Comparison of ENCODE assay signal across 9 mouse cellular contexts in the genomic region with DNA sequence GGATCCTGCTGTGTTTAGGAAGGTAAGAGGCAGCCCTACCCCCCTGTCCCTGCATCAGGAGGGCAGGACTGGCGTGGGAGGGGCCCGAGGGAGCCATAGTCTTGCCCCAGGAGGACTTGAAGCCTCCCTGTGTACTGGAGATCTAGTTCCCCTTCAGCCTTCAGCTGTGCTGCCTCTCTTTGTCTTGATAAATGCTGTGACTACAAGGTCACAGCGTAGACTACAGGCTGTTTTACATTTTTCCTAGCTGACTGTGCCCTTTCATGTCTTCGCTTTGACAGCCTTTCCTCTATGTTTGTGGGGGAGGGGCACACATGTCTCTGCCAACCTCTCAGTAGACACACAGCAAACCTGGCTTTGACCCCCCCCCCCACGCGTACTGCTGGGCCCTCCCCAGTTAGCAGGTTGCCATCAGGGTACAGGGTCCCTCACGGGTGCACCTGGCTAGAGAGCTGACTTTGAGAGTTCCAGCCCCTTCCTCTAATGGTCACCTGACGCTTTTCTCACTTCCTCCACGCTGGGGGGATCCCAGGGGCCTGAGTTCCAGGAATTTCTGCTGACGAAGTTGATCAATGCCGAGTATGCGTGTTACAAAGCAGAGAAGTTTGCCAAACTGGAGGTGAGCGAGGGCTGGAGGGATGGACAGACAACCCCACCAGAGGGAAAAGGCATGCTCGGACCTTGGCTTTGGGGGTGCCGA. TPM values are rescaled to one million over a fixed set of nuclear protein-coding genes. Genes with fewer than 3 reads are reported as not detected.
DNase-seq lines count a peak whose midpoint lies in the region; ATAC-seq and TF ChIP-seq lines count a peak whose summit lies in the region.
"Had no signal": no experiment of that assay in that cellular context is flagged by ENCODE, and none has a peak within 500 bp of the region (broad histone marks: within the 10 kb centered on the region; RNA-seq: fewer than 3 reads in every experiment).

No protein-coding gene starts in this region.

- peaks cover 93% of the 10 kb centered on the region for H3K4me1 ChIP-seq in E14TG2a.4 (replicated peaks; ENCODE audit: low read depth, low read length)
- H3K4me1 ChIP-seq in forebrain, embryonic 14.5 days (ENCODE audit: control insufficient read depth, insufficient read depth, low read length) = peaks cover 9% of the 10 kb centered on the region
- H3K4me1 ChIP-seq in midbrain, embryonic 12.5 days = peaks cover 36% of the 10 kb centered on the region

- H3K9me3 ChIP-seq in E14TG2a.4 (ENCODE audit: low read length) = no peaks in the 10 kb centered on the region
- H3K9me3 ChIP-seq in forebrain, embryonic 14.5 days (replicated peaks; ENCODE audit: control insufficient read depth, low read length) = no peaks in the 10 kb centered on the region
- no peaks in the 10 kb centered on the region for H3K9me3 ChIP-seq in midbrain, embryonic 12.5 days
- H3K9me3 ChIP-seq: lung, embryonic 15.5 days had no signal

- H3K4me2 ChIP-seq in forebrain, embryonic 14.5 days (ENCODE audit: low read length) = no peak overlapping the region
- peak overlapping the region; percentile 21 for H3K4me2 ChIP-seq in midbrain, embryonic 12.5 days (replicated peaks)
- H3K4me2 ChIP-seq: lung, embryonic 15.5 days had no signal

- 38% methylated on average over 15 of the region's 15 CpGs for WGBS in forebrain, embryonic 14.5 days
- WGBS in midbrain, embryonic 12.5 days = 33% methylated on average over 15 of the region's 15 CpGs

- peak overlapping the region; percentile 76 for H3K4me3 ChIP-seq in E14TG2a.4 (replicated peaks; ENCODE audit: low read length)
- no peak overlapping the region for H3K4me3 ChIP-seq in forebrain, embryonic 14.5 days (ENCODE audit: low read depth, low read length)
- H3K4me3 ChIP-seq in midbrain, embryonic 12.5 days = no peak overlapping the region
- H3K4me3 ChIP-seq: lung, embryonic 15.5 days had no signal

- TF ChIP-seq CTCF in E14TG2a.4 (conservative IDR thresholded peaks at IDR 0.05; ENCODE audit: low read length) = no peak

- DNase-seq in adrenal gland, adult 2 months = peak; percentile 81
- peak; percentile 68 for DNase-seq in forebrain, embryonic 14.5 days (ENCODE audit: low spot score)
- DNase-seq in ovary, postnatal 36 days (ENCODE audit: low spot score) = no peak
- DNase-seq in liver = no peak
- DNase-seq in gastrocnemius, adult 8-10 months (ENCODE audit: low spot score in 2 of 2) = no peak

- peak overlapping the region; percentile 60 for H3K9ac ChIP-seq in forebrain, embryonic 14.5 days (ENCODE audit: low read length)
- H3K9ac ChIP-seq in midbrain, embryonic 12.5 days (replicated peaks) = peak overlapping the region; percentile 53; the same call in 1 of the 2 replicates
- H3K9ac ChIP-seq: lung, embryonic 15.5 days had no signal

- peak; percentile 25; the same call in 1 of the 2 replicates for ATAC-seq in forebrain, embryonic 14.5 days
- peak; percentile 59 for ATAC-seq in midbrain, embryonic 12.5 days (ENCODE audit: low FRiP score, low read depth)
- no peak for ATAC-seq in megakaryocyte-erythroid progenitor cell, adult 5-6 weeks (replicated peaks; ENCODE audit: low FRiP score, low TSS enrichment, poor library complexity, severe bottlenecking)

- H3K36me3 ChIP-seq in E14TG2a.4 (ENCODE audit: insufficient read depth, low read length) = peaks cover 18% of the 10 kb centered on the region
- H3K36me3 ChIP-seq in forebrain, embryonic 14.5 days (ENCODE audit: control insufficient read depth, insufficient read depth, low read length) = no peaks in the 10 kb centered on the region
- H3K36me3 ChIP-seq in midbrain, embryonic 12.5 days = no peaks in the 10 kb centered on the region
- H3K36me3 ChIP-seq: lung, embryonic 15.5 days had no signal

- H3K27ac ChIP-seq in forebrain, embryonic 14.5 days (ENCODE audit: low read depth, low read length) = peak overlapping the region; percentile 84
- H3K27ac ChIP-seq in midbrain, embryonic 12.5 days (replicated peaks) = peak overlapping the region; percentile 76
- H3K27ac ChIP-seq: lung, embryonic 15.5 days had no signal

- H3K27me3 ChIP-seq in E14TG2a.4 (ENCODE audit: insufficient read depth, low read length) = peaks cover 51% of the 10 kb centered on the region
- H3K27me3 ChIP-seq in forebrain, embryonic 14.5 days (replicated peaks; ENCODE audit: control insufficient read depth, insufficient read depth, low read length) = no peaks in the 10 kb centered on the region
- peaks cover 49% of the 10 kb centered on the region for H3K27me3 ChIP-seq in midbrain, embryonic 12.5 days

RNA-seq across cellular contexts. Expression of a gene that starts 55.0 kb away (rescaled TPM):
- total RNA-seq in adrenal gland, adult 2 months (2021) = 100 to 1,000 TPM; 119 to 172 TPM
- 489 and 541 TPM in 2 replicates for polyA plus RNA-seq in adrenal gland, adult 2 months (2012; rRNA removed)
- 25.5 and 32.7 TPM in 2 replicates for polyA plus RNA-seq in forebrain, embryonic 14.5 days (2014; fragmentation: Nextera tagmentation; extraction: Ambion mirVana)
- 11.6 and 12.1 TPM in 2 replicates for polyA plus RNA-seq in midbrain, embryonic 12.5 days (2016; fragmentation: Nextera tagmentation; extraction: Ambion mirVana)
- 0.45 and 2.3 TPM in 2 replicates for total RNA-seq in megakaryocyte-erythroid progenitor cell, adult 5-6 weeks (2014; fragmentation: Nextera tagmentation)
- total RNA-seq in megakaryocyte-erythroid progenitor cell, adult 5-6 weeks (2017) = 0.57 TPM in 1 of 2 replicates, not detected in the other
- 10 to 100 TPM in 1 of 4 experiments, 1 to 10 TPM in 3; 6.1 to 10.2 (median 6.6) TPM for total RNA-seq in gastrocnemius, adult 8-10 months (2022)

Comparison
In these comparisons a context has a peak if more than half of its experiments do, and no peak if none do; other contexts are left out.
1. DNase-seq: peak in adrenal gland, adult 2 months (single experiment) and forebrain, embryonic 14.5 days (single experiment); none in ovary, postnatal 36 days (single experiment), liver (single experiment) and gastrocnemius, adult 8-10 months (0 of 2).
2. RNA of a gene that starts 55.0 kb away (total RNA-seq): 119 to 172 TPM in adrenal gland, adult 2 months; 6.1 to 10.2 TPM in gastrocnemius, adult 8-10 months and 0.45 to 2.3 TPM in megakaryocyte-erythroid progenitor cell, adult 5-6 weeks; every median in the first group is over 10 times any median in the second.